Comparison of ENCODE assay signal across 17 mouse cellular contexts in genomic region chr6:47494562-47494961, GRCm38 (mm10). TPM values are rescaled to one million over a fixed set of nuclear protein-coding genes. Genes with fewer than 3 reads are reported as not detected.
DNase-seq lines count a peak whose midpoint lies in the region; ATAC-seq and TF ChIP-seq lines count a peak whose summit lies in the region.
"Had no signal": no experiment of that assay in that cellular context is flagged by ENCODE, and none has a peak within 500 bp of the region (broad histone marks: within the 10 kb centered on the region; RNA-seq: fewer than 3 reads in every experiment).

No protein-coding gene starts in this region.

- H3K27ac ChIP-seq in hindbrain, embryonic 16.5 days (ENCODE audit: low read depth, low read length) = no peak overlapping the region
- H3K27ac ChIP-seq in gastrocnemius, adult 2 months = no peak overlapping the region
- no peak overlapping the region for H3K27ac ChIP-seq in embryonic facial prominence, embryonic 10.5 days (replicated peaks)
- H3K27ac ChIP-seq: heart, adult 2 months; hindbrain, embryonic 10.5 days; limb, embryonic 15.5 days; neural tube, embryonic 13.5 days had no signal

- DNase-seq in R1 (ENCODE audit: low read depth, low spot score) = peak; percentile 42
- DNase-seq in kidney, adult 18-20 months = peak; percentile 23
- peak; percentile 35 for DNase-seq in kidney, postnatal 14 days
- DNase-seq in yolk sac, embryonic 10.5 days (ENCODE audit: low spot score) = peak; percentile 52
- no peak for DNase-seq in gastrocnemius, adult 2 months
- no peak for DNase-seq in embryonic facial prominence, embryonic 10.5 days (ENCODE audit: low spot score)
- DNase-seq: adrenal gland, postnatal 25 days; cerebellum, adult 2 months; forebrain, postnatal 0 days; heart, adult 2 months; lung, adult 18-20 months had no signal

- H3K27me3 ChIP-seq in hindbrain, embryonic 16.5 days (replicated peaks; ENCODE audit: control insufficient read depth, insufficient read depth, low read length) = no peaks in the 10 kb centered on the region
- no peaks in the 10 kb centered on the region for H3K27me3 ChIP-seq in embryonic facial prominence, embryonic 10.5 days (replicated peaks; ENCODE audit: low read depth, poor library complexity, severe bottlenecking)
- H3K27me3 ChIP-seq: limb, embryonic 15.5 days; neural tube, embryonic 13.5 days had no signal

- H3K36me3 ChIP-seq in hindbrain, embryonic 16.5 days (ENCODE audit: control insufficient read depth, insufficient read depth, low read length) = no peaks in the 10 kb centered on the region
- peaks cover 16% of the 10 kb centered on the region for H3K36me3 ChIP-seq in embryonic facial prominence, embryonic 10.5 days (replicated peaks)

- H3K4me1 ChIP-seq in hindbrain, embryonic 16.5 days (ENCODE audit: control insufficient read depth, insufficient read depth, low read depth, low read length) = no peaks in the 10 kb centered on the region
- H3K4me1 ChIP-seq in embryonic facial prominence, embryonic 10.5 days = peaks cover 4% of the 10 kb centered on the region; the same call in 1 of the 2 replicates
- H3K4me1 ChIP-seq: hindbrain, embryonic 10.5 days; limb, embryonic 15.5 days; neural tube, embryonic 13.5 days had no signal

- intact Hi-C loops in gastrocnemius, adult 2 months (cut with DNase I) = no loop called here

- no peak overlapping the region for H3K9ac ChIP-seq in hindbrain, embryonic 16.5 days (ENCODE audit: low read depth, low read length)
- H3K9ac ChIP-seq: forebrain, postnatal 0 days; limb, embryonic 15.5 days; neural tube, embryonic 13.5 days had no signal

- no peak overlapping the region for H3K4me2 ChIP-seq in hindbrain, embryonic 16.5 days (ENCODE audit: low read length)
- H3K4me2 ChIP-seq: limb, embryonic 15.5 days; neural tube, embryonic 13.5 days had no signal

- WGBS in hindbrain, embryonic 16.5 days = 97% methylated on average over 4 of the region's 4 CpGs
- 94% methylated on average over 4 of the region's 4 CpGs for WGBS in embryonic facial prominence, embryonic 10.5 days

- no peak for TF ChIP-seq CTCF in gastrocnemius, adult 2 months (IDR thresholded peaks at IDR 0.05)

- no peak for ATAC-seq in hindbrain, embryonic 16.5 days
- ATAC-seq: CD4-positive, CD25-positive, alpha-beta regulatory T cell, adult 4 months; forebrain, postnatal 0 days; inflammation-experienced regulatory T-cells, adult 6 months had no signal

- H3K9me3 ChIP-seq in hindbrain, embryonic 16.5 days (ENCODE audit: control insufficient read depth, low read length) = no peaks in the 10 kb centered on the region
- no peaks in the 10 kb centered on the region for H3K9me3 ChIP-seq in embryonic facial prominence, embryonic 10.5 days
- H3K9me3 ChIP-seq: hindbrain, embryonic 10.5 days; limb, embryonic 15.5 days; neural tube, embryonic 13.5 days had no signal

- H3K4me3 ChIP-seq in hindbrain, embryonic 16.5 days (ENCODE audit: low read length) = no peak overlapping the region
- H3K4me3 ChIP-seq in gastrocnemius, adult 2 months = no peak overlapping the region
- H3K4me3 ChIP-seq in embryonic facial prominence, embryonic 10.5 days = no peak overlapping the region
- H3K4me3 ChIP-seq: heart, adult 2 months; hindbrain, embryonic 10.5 days; limb, embryonic 15.5 days; neural tube, embryonic 13.5 days had no signal

RNA-seq across cellular contexts. Expression of gene Cul1, which starts 41.4 kb away (rescaled TPM):
- 118 and 121 TPM in 2 replicates for polyA plus RNA-seq in hindbrain, embryonic 16.5 days (2015; fragmentation: Nextera tagmentation; extraction: Ambion mirVana)
- total RNA-seq in gastrocnemius, adult 2 months (2021) = 10 to 100 TPM; 70.4 to 70.9 TPM
- polyA plus RNA-seq in embryonic facial prominence, embryonic 10.5 days (2016; fragmentation: Nextera tagmentation; extraction: Ambion mirVana) = 185 and 187 TPM in 2 replicates

Comparison
In these comparisons a context has a peak if more than half of its experiments do, and no peak if none do; other contexts are left out.
1. DNase-seq: peak in R1 (single experiment), kidney, adult 18-20 months (single experiment), kidney, postnatal 14 days (single experiment) and yolk sac, embryonic 10.5 days (single experiment); none in gastrocnemius, adult 2 months (single experiment) and embryonic facial prominence, embryonic 10.5 days (single experiment).